Mouse (Mus musculus) lung, postnatal 25 days (tissue): ENCODE measurements around the gene Gatb.

Experiments
- DNase-seq: peaks from one replicate; pipeline ENCODE4 v3.0.0; 2022; ENCODE audit warnings: low spot score

Gene Gatb

GRCm38 (mm10) chr3:85659681-85660080 is 85.8 kb downstream of the Gatb start:
- DNase-seq = no peak

- no peak for DNase-seq
Observed at GRCm38 (mm10) chr3:85661926-85662813, 88.3 kb downstream of the Gatb start.

GRCm38 (mm10) chr3:85663826-85664225 is 89.9 kb downstream of the Gatb start:
- no peak for DNase-seq

- no peak for DNase-seq
Observed at GRCm38 (mm10) chr3:85664591-85665171, 90.8 kb downstream of the Gatb start.

GRCm38 (mm10) chr3:85666166-85666565 is 92.2 kb downstream of the Gatb start:
- DNase-seq = peak; percentile 6

GRCm38 (mm10) chr3:85666736-85667135 is 92.8 kb downstream of the Gatb start:
- DNase-seq = peak; percentile 9

- no peak for DNase-seq
Observed at GRCm38 (mm10) chr3:85667683-85668082, 93.8 kb downstream of the Gatb start.

GRCm38 (mm10) chr3:85669844-85670243 is 95.9 kb downstream of the Gatb start:
- DNase-seq = no peak

GRCm38 (mm10) chr3:85677133-85677532 is 103.2 kb downstream of the Gatb start:
- DNase-seq = no peak

GRCm38 (mm10) chr3:85677952-85678351 is 104.0 kb downstream of the Gatb start:
- no peak for DNase-seq

- DNase-seq = no peak
Observed at GRCm38 (mm10) chr3:85679312-85679933, 105.5 kb downstream of the Gatb start.

- DNase-seq = no peak
Observed at GRCm38 (mm10) chr3:85679960-85680359, 106.0 kb downstream of the Gatb start.

- DNase-seq = no peak
Observed at GRCm38 (mm10) chr3:85681136-85681535, 107.2 kb downstream of the Gatb start.

GRCm38 (mm10) chr3:85683618-85684017 is 109.7 kb downstream of the Gatb start:
- no peak for DNase-seq

- no peak for DNase-seq
Observed at GRCm38 (mm10) chr3:85685271-85685670, 111.4 kb downstream of the Gatb start.

- DNase-seq = no peak
Observed at GRCm38 (mm10) chr3:85688341-85688740, 114.4 kb downstream of the Gatb start.

GRCm38 (mm10) chr3:85691134-85691533 is 117.2 kb downstream of the Gatb start:
- DNase-seq = peak; percentile 54

- DNase-seq = no peak
Observed at GRCm38 (mm10) chr3:85693013-85693412, 119.1 kb downstream of the Gatb start.

GRCm38 (mm10) chr3:85695056-85695455 is 121.1 kb downstream of the Gatb start:
- no peak for DNase-seq

- DNase-seq = no peak
Observed at GRCm38 (mm10) chr3:85698496-85698895, 124.6 kb downstream of the Gatb start.

- DNase-seq = peak; percentile 1
Observed at GRCm38 (mm10) chr3:85703141-85703882, 129.4 kb downstream of the Gatb start.
